Mouse (Mus musculus) lung, embryonic 14.5 days (tissue): ENCODE measurements around the gene Btd. TPM values are rescaled to one million over a fixed set of nuclear protein-coding genes. Genes with fewer than 3 reads are reported as not detected.

Experiments
- ATAC-seq: fragments of 200-750 bp; cut with Nextera tagmentation; 2 replicates; pipeline ENCODE4 v1.8.0; 2017; ENCODE audit warnings: mild to moderate bottlenecking, moderate TSS enrichment, moderate library complexity; ENCODE audit not compliant: insufficient read depth
- DNase-seq: peaks from one replicate; pipeline ENCODE4 v3.0.0-alpha.2; 2015
- H3K27ac ChIP-seq: fragments of 300-500 bp; sonication (generic); 2 replicates; pipeline ENCODE4 v1.5.1; 2014; ENCODE audit warnings: low read depth, mild to moderate bottlenecking, moderate library complexity
- H3K27me3 ChIP-seq: fragments of 300-500 bp; sonication (generic); 2 replicates; pipeline ENCODE4 v1.6.1; 2014; ENCODE audit warnings: low read length, control low read depth; ENCODE audit not compliant: insufficient read depth
- H3K36me3 ChIP-seq: fragments of 300-500 bp; sonication (generic); 2 replicates; pipeline ENCODE4 v1.6.1; 2014; ENCODE audit warnings: control low read depth; ENCODE audit not compliant: insufficient read depth
- H3K4me1 ChIP-seq: fragments of 300-500 bp; sonication (generic); 2 replicates; pipeline ENCODE4 v1.6.1; 2014; ENCODE audit warnings: antibody characterized with exemption, control low read depth; ENCODE audit not compliant: insufficient read depth
- H3K4me2 ChIP-seq: fragments of 300-500 bp; sonication (generic); 2 replicates; pipeline ENCODE4 v1.6.1; 2014; ENCODE audit warnings: mild to moderate bottlenecking
- H3K4me3 ChIP-seq: fragments of 300-500 bp; sonication (generic); 2 replicates; pipeline ENCODE4 v1.5.1; 2014; ENCODE audit warnings: low read depth, low read length
- H3K9ac ChIP-seq: fragments of 300-500 bp; sonication (generic); 2 replicates; pipeline ENCODE4 v1.6.1; 2014
- H3K9me3 ChIP-seq: fragments of 300-500 bp; sonication (generic); 2 replicates; pipeline ENCODE4 v1.6.1; 2016; ENCODE audit warnings: low read depth, low read length, control low read depth
- CTCF ChIP-seq: IDR thresholded peaks from 2 replicates; pipeline ENCODE4 v1.5.1; 2016; ENCODE audit warnings: antibody characterized with exemption, low read depth
- WGBS: fragments of 180-500 bp; shearing (Covaris S2); extraction: QIAGEN DNeasy Blood & Tissue Kit; methylation state at CpG from one replicate; pipeline ENCODE4 v1.1.7; 2014; 5-methylcytosine and 5-hydroxymethylcytosine counted together
- polyA plus RNA-seq: library from polyadenylated mRNA; unstranded; fragments of >200 nt; fragmentation: Nextera tagmentation; extraction: Ambion mirVana; gene quantifications from 2 replicates; pipeline ENCODE4 v1.2.1, GENCODE M21; 2014

The Btd gene
- polyA plus RNA-seq, 1 experiment from 2014 or later: 23.1 TPM

- DNase-seq: no peak
- 97% methylated on average over 3 of the region's 3 CpGs for WGBS
Measured at GRCm38 (mm10) chr14:31650347-31650746, 9.5 kb downstream of the Btd start.

GRCm38 (mm10) chr14:31651206-31651605, 10.4 kb downstream of the Btd start:
- H3K36me3 ChIP-seq: no peaks in the 10 kb centered on the region
- no peaks in the 10 kb centered on the region for H3K9me3 ChIP-seq
- TF ChIP-seq CTCF: no peak
- H3K4me1 ChIP-seq: no peaks in the 10 kb centered on the region
- no peak overlapping the region for H3K9ac ChIP-seq
- H3K4me2 ChIP-seq: no peak overlapping the region
- H3K27ac ChIP-seq: no peak overlapping the region
- H3K4me3 ChIP-seq: no peak overlapping the region
- WGBS: 55% methylated on average over 7 of the region's 7 CpGs
- no peaks in the 10 kb centered on the region for H3K27me3 ChIP-seq
- ATAC-seq (no peak), DNase-seq (no peak)

More at GRCm38 (mm10) chr14:31650347-31650746, 9.5 kb downstream of the Btd start:
- Histone ChIP-seq H3K4me2 (no peak overlapping the region), H3K9me3 (no peaks in the 10 kb centered on the region), H3K9ac (no peak overlapping the region), H3K27me3 (no peaks in the 10 kb centered on the region), H3K27ac (no peak overlapping the region), H3K4me3 (no peak overlapping the region), H3K4me1 (no peaks in the 10 kb centered on the region), H3K36me3 (no peaks in the 10 kb centered on the region)
- no peak for ATAC-seq
- peak; percentile 43 for TF ChIP-seq CTCF

GRCm38 (mm10) chr14:31652106-31652505, 11.3 kb downstream of the Btd start:
- H3K36me3 ChIP-seq: no peaks in the 10 kb centered on the region
- WGBS: 34% methylated on average over 5 of the region's 5 CpGs
- H3K27ac ChIP-seq: no peak overlapping the region
- no peak for TF ChIP-seq CTCF
- ATAC-seq (no peak), DNase-seq (no peak)
- H3K9ac ChIP-seq: no peak overlapping the region
- no peak overlapping the region for H3K4me3 ChIP-seq
- no peaks in the 10 kb centered on the region for H3K4me1 ChIP-seq
- no peaks in the 10 kb centered on the region for H3K27me3 ChIP-seq
- H3K4me2 ChIP-seq: no peak overlapping the region
- no peaks in the 10 kb centered on the region for H3K9me3 ChIP-seq

GRCm38 (mm10) chr14:31652624-31653023, 11.8 kb downstream of the Btd start:
- no peak overlapping the region for H3K9ac ChIP-seq
- no peak overlapping the region for H3K27ac ChIP-seq
- no peak for TF ChIP-seq CTCF
- 66% methylated on average over 1 of the region's 1 CpGs for WGBS
- no peak overlapping the region for H3K4me3 ChIP-seq
- H3K9me3 ChIP-seq: no peaks in the 10 kb centered on the region
- no peaks in the 10 kb centered on the region for H3K27me3 ChIP-seq
- no peaks in the 10 kb centered on the region for H3K36me3 ChIP-seq
- H3K4me1 ChIP-seq: no peaks in the 10 kb centered on the region
- H3K4me2 ChIP-seq: no peak overlapping the region
- ATAC-seq (no peak), DNase-seq (no peak)

GRCm38 (mm10) chr14:31653101-31653875, 12.5 kb downstream of the Btd start:
- Histone ChIP-seq H3K4me2 (no peak overlapping the region), H3K27ac (no peak overlapping the region), H3K9me3 (no peaks in the 10 kb centered on the region), H3K9ac (no peak overlapping the region), H3K4me3 (no peak overlapping the region), H3K27me3 (no peaks in the 10 kb centered on the region), H3K36me3 (no peaks in the 10 kb centered on the region), H3K4me1 (no peaks in the 10 kb centered on the region)
- TF ChIP-seq CTCF: no peak
- 66% methylated on average over 14 of the region's 14 CpGs for WGBS
- no peak for DNase-seq
- ATAC-seq: no peak

- ATAC-seq (no peak), DNase-seq (no peak)
- H3K27ac ChIP-seq: no peak overlapping the region
- WGBS: 80% methylated on average over 5 of the region's 5 CpGs
- no peak overlapping the region for H3K4me2 ChIP-seq
- no peak overlapping the region for H3K9ac ChIP-seq
- H3K9me3 ChIP-seq: no peaks in the 10 kb centered on the region
- H3K36me3 ChIP-seq: no peaks in the 10 kb centered on the region
- no peaks in the 10 kb centered on the region for H3K27me3 ChIP-seq
- peaks cover 3% of the 10 kb centered on the region; the same call in 1 of the 2 replicates for H3K4me1 ChIP-seq
- no peak for TF ChIP-seq CTCF
- no peak overlapping the region for H3K4me3 ChIP-seq
Measured at GRCm38 (mm10) chr14:31654816-31655215, 14.0 kb downstream of the Btd start.

- WGBS: 77% methylated on average over 14 of the region's 14 CpGs
- H3K27me3 ChIP-seq: no peaks in the 10 kb centered on the region
- DNase-seq (no peak), ATAC-seq (no peak)
- H3K4me3 ChIP-seq: no peak overlapping the region
- no peak overlapping the region for H3K9ac ChIP-seq
- H3K9me3 ChIP-seq: no peaks in the 10 kb centered on the region
- no peak for TF ChIP-seq CTCF
- no peaks in the 10 kb centered on the region for H3K36me3 ChIP-seq
- H3K27ac ChIP-seq: no peak overlapping the region
- H3K4me2 ChIP-seq: no peak overlapping the region
- H3K4me1 ChIP-seq: peaks cover 3% of the 10 kb centered on the region; the same call in 1 of the 2 replicates
Measured at GRCm38 (mm10) chr14:31655406-31655805, 14.6 kb downstream of the Btd start.
